Mouse (Mus musculus): ENCODE data around the gene Atp9a. TPM values are rescaled to one million over a fixed set of nuclear protein-coding genes. Genes with fewer than 3 reads are reported as not detected.

Atp9a gene
- 60.4 and 65.2 TPM in 2 replicates for polyA plus RNA-seq (2015; fragmentation: Nextera tagmentation; extraction: Ambion mirVana)

GRCm38 (mm10) chr2:168742059-168742627 lies at the start of gene Atp9a:
Gene Atp9a, minus strand, starts transcription at chr2:168742409.
- peak within 1 kb of the TSS; percentile 96 for H3K9ac ChIP-seq
- H3K36me3 ChIP-seq = no peaks in the 10 kb centered on the region; the same call in 1 of the 2 replicates
- peak within 1 kb of the TSS; percentile 92 for H3K4me3 ChIP-seq
- H3K4me2 ChIP-seq = peak within 1 kb of the TSS; percentile 60
- ATAC-seq (ENCODE audit: low FRiP score) = peak; percentile 69
- H3K27me3 ChIP-seq = 0 out of 2 replicates have a peak, but pooled peaks cover 3% of the 10 kb centered on the region
- H3K27ac ChIP-seq = peak within 1 kb of the TSS; percentile 97
- peaks cover 11% of the 10 kb centered on the region for H3K4me1 ChIP-seq (replicated peaks)
- WGBS = 12% methylated on average over 18 of the region's 33 CpGs
- H3K9me3 ChIP-seq = no peaks in the 10 kb centered on the region

GRCm38 (mm10) chr2:168791115-168791802 lies 49.0 kb upstream of the Atp9a start:
- no peak for ATAC-seq (ENCODE audit: low FRiP score)
- no peaks in the 10 kb centered on the region for H3K27me3 ChIP-seq
- H3K9me3 ChIP-seq = no peaks in the 10 kb centered on the region
- WGBS = 38% methylated on average over 4 of the region's 4 CpGs
- H3K9ac ChIP-seq = no peak overlapping the region
- no peak overlapping the region for H3K4me2 ChIP-seq
- H3K4me1 ChIP-seq (replicated peaks) = 0 out of 2 replicates have a peak, but pooled peaks cover 6% of the 10 kb centered on the region
- H3K36me3 ChIP-seq = no peaks in the 10 kb centered on the region
- H3K27ac ChIP-seq = no peak overlapping the region; the same call in 1 of the 2 replicates
- no peak overlapping the region for H3K4me3 ChIP-seq

GRCm38 (mm10) chr2:168786174-168786573 lies 44.0 kb upstream of the Atp9a start:
- no peak for ATAC-seq (ENCODE audit: low FRiP score)
- 0 out of 2 replicates have a peak, but pooled peaks cover 8% of the 10 kb centered on the region for H3K4me1 ChIP-seq (replicated peaks)
- no peak overlapping the region for H3K4me3 ChIP-seq
- no peak overlapping the region for H3K4me2 ChIP-seq
- H3K27me3 ChIP-seq = no peaks in the 10 kb centered on the region
- H3K27ac ChIP-seq = no peak overlapping the region
- no peaks in the 10 kb centered on the region for H3K36me3 ChIP-seq
- no peaks in the 10 kb centered on the region for H3K9me3 ChIP-seq
- WGBS = 91% methylated on average over 9 of the region's 9 CpGs
- no peak overlapping the region for H3K9ac ChIP-seq

- H3K4me1 ChIP-seq (replicated peaks) = peaks cover 14% of the 10 kb centered on the region
- no peak overlapping the region for H3K4me3 ChIP-seq
- H3K27me3 ChIP-seq = no peaks in the 10 kb centered on the region
- H3K9me3 ChIP-seq = no peaks in the 10 kb centered on the region
- H3K9ac ChIP-seq = no peak overlapping the region
- H3K36me3 ChIP-seq = no peaks in the 10 kb centered on the region
- WGBS = 34% methylated on average over 9 of the region's 9 CpGs
- H3K27ac ChIP-seq = 0 out of 2 replicates have a peak overlapping the region, but pooled peaks have one; percentile 5
- no peak for ATAC-seq (ENCODE audit: low FRiP score)
- no peak overlapping the region for H3K4me2 ChIP-seq
Observed at GRCm38 (mm10) chr2:168780596-168780995, 38.4 kb upstream of the Atp9a start.

GRCm38 (mm10) chr2:168780024-168780423 lies 37.8 kb upstream of the Atp9a start:
- Histone ChIP-seq H3K9ac (no peak overlapping the region), H3K4me1 (replicated peaks) (peaks cover 14% of the 10 kb centered on the region), H3K27ac (no peak overlapping the region), H3K27me3 (no peaks in the 10 kb centered on the region), H3K4me3 (no peak overlapping the region), H3K9me3 (no peaks in the 10 kb centered on the region), H3K4me2 (no peak overlapping the region), H3K36me3 (no peaks in the 10 kb centered on the region)
- 5% methylated on average over 9 of the region's 9 CpGs for WGBS
- ATAC-seq (ENCODE audit: low FRiP score) = no peak

GRCm38 (mm10) chr2:168777481-168777880 lies 35.3 kb upstream of the Atp9a start:
- ATAC-seq (ENCODE audit: low FRiP score) = no peak
- Histone ChIP-seq H3K4me1 (replicated peaks) (peaks cover 10% of the 10 kb centered on the region), H3K4me3 (no peak overlapping the region), H3K4me2 (no peak overlapping the region), H3K9me3 (no peaks in the 10 kb centered on the region), H3K36me3 (no peaks in the 10 kb centered on the region), H3K9ac (no peak overlapping the region), H3K27me3 (no peaks in the 10 kb centered on the region), H3K27ac (no peak overlapping the region)

- no peak overlapping the region for H3K27ac ChIP-seq
- no peak overlapping the region for H3K4me3 ChIP-seq
- H3K27me3 ChIP-seq = no peaks in the 10 kb centered on the region
- H3K4me2 ChIP-seq = no peak overlapping the region
- WGBS = 74% methylated on average over 3 of the region's 3 CpGs
- no peak for ATAC-seq (ENCODE audit: low FRiP score)
- peaks cover 10% of the 10 kb centered on the region for H3K4me1 ChIP-seq (replicated peaks)
- no peaks in the 10 kb centered on the region for H3K36me3 ChIP-seq
- H3K9ac ChIP-seq = no peak overlapping the region
- no peaks in the 10 kb centered on the region for H3K9me3 ChIP-seq
Observed at GRCm38 (mm10) chr2:168776238-168776637, 34.0 kb upstream of the Atp9a start.

- no peak overlapping the region for H3K4me3 ChIP-seq
- H3K27me3 ChIP-seq = peaks cover 59% of the 10 kb centered on the region
- peaks cover 25% of the 10 kb centered on the region for H3K4me1 ChIP-seq (replicated peaks)
- no peak for ATAC-seq (ENCODE audit: low FRiP score)
- no peak overlapping the region for H3K27ac ChIP-seq
- no peaks in the 10 kb centered on the region for H3K36me3 ChIP-seq
- H3K4me2 ChIP-seq = no peak overlapping the region
- 42% methylated on average over 8 of the region's 8 CpGs for WGBS
- no peak overlapping the region for H3K9ac ChIP-seq
- no peaks in the 10 kb centered on the region for H3K9me3 ChIP-seq
Observed at GRCm38 (mm10) chr2:168769259-168769658, 27.1 kb upstream of the Atp9a start.

GRCm38 (mm10) chr2:168767582-168767981 lies 25.4 kb upstream of the Atp9a start, which contains the start of gene Sall4:
Gene Sall4, minus strand, starts transcription at chr2:168767943.
- Histone ChIP-seq H3K4me3 (peak within 1 kb of the TSS; percentile 54), H3K9me3 (no peaks in the 10 kb centered on the region), H3K27ac (no peak within 1 kb of the TSS), H3K4me2 (peak within 1 kb of the TSS; percentile 93), H3K9ac (peak within 1 kb of the TSS; percentile 74), H3K36me3 (no peaks in the 10 kb centered on the region), H3K4me1 (replicated peaks) (peaks cover 27% of the 10 kb centered on the region), H3K27me3 (peaks cover 72% of the 10 kb centered on the region)
- WGBS = 13% methylated on average over 10 of the region's 10 CpGs
- no peak for ATAC-seq (ENCODE audit: low FRiP score)

GRCm38 (mm10) chr2:168766538-168767361 lies 24.5 kb upstream of the Atp9a start:
- Histone ChIP-seq H3K9me3 (no peaks in the 10 kb centered on the region), H3K4me1 (replicated peaks) (peaks cover 35% of the 10 kb centered on the region), H3K27me3 (peaks cover 72% of the 10 kb centered on the region), H3K9ac (peak overlapping the region; percentile 74), H3K4me3 (peak overlapping the region; percentile 54), H3K4me2 (peak overlapping the region; percentile 93), H3K36me3 (no peaks in the 10 kb centered on the region), H3K27ac (no peak overlapping the region)
- under 1% methylated on average over 51 of the region's 52 CpGs for WGBS
- peak; percentile 76 for ATAC-seq (ENCODE audit: low FRiP score)

GRCm38 (mm10) chr2:168765696-168766537 lies 23.7 kb upstream of the Atp9a start:
- no peak for ATAC-seq (ENCODE audit: low FRiP score)
- H3K27ac ChIP-seq = no peak overlapping the region

More at GRCm38 (mm10) chr2:168765696-168766537, 23.7 kb upstream of the Atp9a start:
- WGBS = under 1% methylated on average over 64 of the region's 65 CpGs
- Histone ChIP-seq H3K36me3 (no peaks in the 10 kb centered on the region), H3K4me2 (peak overlapping the region; percentile 93), H3K4me3 (peak overlapping the region; percentile 54), H3K4me1 (replicated peaks) (peaks cover 36% of the 10 kb centered on the region), H3K9me3 (no peaks in the 10 kb centered on the region), H3K27me3 (peaks cover 72% of the 10 kb centered on the region), H3K9ac (peak overlapping the region; percentile 74)
